Mouse (Mus musculus): ENCODE data around the gene 2810004N23Rik.

Gene 2810004N23Rik

DNA sequence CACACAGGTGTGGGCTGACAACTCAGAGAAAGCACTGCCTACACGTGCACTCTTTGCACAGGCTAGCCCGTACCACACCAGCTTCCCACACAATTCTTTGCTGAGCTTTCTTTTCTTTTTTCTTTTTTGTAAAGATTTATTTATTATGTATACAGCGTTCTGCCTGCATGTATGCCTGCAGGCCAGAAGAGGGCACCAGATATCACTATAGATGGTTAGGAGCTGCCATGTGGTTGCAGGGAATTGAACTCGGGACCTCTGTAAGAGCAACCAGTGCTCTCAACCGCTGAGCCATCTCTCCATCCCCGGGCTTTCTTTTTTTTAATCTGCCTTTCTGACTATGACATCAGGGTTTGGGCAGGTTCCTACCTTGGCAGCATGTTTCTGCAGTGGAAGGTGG is 39.4 kb downstream of the 2810004N23Rik start:
- DNase-seq (ENCODE audit: low read depth, low spot score): no peak

DNA sequence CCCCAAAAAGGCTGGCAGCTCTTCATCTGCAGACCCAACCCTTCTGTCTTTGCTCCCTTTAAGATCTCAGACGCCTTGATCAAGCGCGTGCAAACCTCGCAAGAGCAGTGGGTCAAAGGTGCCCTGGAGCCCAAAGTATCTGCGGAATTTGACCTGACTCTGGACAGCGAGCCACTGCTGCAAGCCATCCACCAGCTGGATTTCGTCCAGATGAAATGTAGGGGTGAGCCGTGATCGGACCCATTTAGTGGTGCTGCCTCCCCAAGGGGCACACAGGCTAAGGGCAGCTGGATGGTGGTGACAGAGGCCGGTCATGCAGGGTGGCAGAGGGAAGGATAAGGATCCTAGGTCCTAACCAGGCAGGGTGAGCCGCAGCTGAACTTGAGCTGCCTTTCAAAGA is 42.8 kb downstream of the 2810004N23Rik start:
- DNase-seq (ENCODE audit: low read depth, low spot score): no peak

DNA sequence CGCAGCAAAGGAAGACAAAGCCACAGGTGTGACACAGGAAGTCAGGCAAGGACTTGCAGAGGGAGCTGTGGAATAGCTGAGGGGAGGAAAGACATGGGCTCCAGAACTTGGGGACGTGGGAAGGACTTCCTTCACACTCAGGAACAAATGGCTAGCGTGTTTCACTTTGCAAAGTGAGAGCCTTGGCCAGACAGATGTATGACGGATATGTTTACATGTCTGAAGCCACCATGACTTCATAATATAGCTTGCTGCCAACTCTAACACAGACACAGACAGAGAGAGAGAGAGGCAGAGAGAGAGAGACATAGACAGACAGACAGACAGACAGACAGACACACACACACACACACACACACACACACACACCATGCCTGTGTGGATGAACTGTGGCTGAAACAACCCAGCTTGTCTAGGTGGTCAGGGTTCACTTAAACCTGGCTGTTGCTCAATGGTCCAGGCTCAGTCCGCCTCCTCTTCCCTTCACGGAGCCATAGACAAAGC is 43.3 kb downstream of the 2810004N23Rik start:
- no peak for DNase-seq (ENCODE audit: low read depth, low spot score)

DNA sequence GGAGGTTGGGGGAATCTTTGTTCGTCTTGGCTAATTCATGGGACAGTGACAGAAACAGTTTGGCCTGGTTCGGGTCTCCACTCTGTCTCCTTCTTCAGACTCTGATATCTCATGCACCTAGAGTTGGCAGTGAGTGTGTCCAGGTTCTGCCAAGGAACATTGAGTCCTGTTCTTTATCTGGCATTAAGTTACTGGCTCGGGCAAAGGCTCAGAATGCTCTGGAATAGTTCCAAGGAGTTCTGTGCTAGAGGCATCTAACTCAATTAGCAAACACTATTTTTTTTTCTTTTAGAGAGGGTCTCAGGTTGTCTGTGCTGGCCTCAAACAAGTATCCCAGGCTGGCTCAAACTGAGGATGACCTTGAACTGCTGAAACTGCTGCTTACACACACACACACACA is 45.6 kb downstream of the 2810004N23Rik start:
- no peak for DNase-seq (ENCODE audit: low read depth, low spot score)

DNA sequence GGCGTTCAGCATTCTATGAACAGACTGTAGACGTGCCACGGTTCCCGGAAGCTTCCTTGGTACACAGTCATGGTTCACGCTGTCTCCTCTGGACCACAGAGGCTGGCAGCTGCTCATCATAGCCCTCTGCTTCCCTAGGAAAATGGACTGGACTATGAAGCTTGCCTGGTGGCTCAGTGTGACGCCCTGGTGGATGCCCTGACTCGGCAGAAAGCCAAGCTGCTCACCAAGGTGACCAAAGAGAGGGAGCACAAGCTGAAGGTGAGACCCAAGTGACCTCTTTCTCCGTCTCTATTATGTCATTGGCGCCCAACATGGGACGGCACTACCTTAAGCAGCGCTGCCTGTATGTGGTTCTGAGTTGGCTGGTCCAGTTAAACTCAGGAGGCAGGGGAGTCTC is 46.1 kb downstream of the 2810004N23Rik start:
- no peak for DNase-seq (ENCODE audit: low read depth, low spot score)

DNA sequence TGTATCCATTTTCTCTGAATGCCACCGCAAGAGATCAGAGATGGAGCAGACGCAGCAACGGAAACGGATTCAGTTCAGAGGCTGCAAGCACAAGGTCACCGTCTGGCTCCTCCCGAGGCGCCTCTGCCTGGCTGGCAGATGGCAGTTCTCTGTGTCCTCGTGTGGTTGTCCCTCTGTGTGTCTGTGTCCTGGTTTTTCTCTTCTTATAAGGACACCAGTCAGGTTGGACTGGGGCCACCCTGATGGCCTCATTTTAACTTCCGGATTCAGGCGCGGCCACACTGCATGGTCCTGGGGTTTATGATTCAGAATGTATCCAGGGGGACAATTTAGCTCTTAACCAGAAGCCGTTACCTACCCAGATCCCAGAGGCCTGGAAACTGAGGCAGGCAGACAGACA is 47.0 kb downstream of the 2810004N23Rik start:
- no peak for DNase-seq (ENCODE audit: low read depth, low spot score)

DNA sequence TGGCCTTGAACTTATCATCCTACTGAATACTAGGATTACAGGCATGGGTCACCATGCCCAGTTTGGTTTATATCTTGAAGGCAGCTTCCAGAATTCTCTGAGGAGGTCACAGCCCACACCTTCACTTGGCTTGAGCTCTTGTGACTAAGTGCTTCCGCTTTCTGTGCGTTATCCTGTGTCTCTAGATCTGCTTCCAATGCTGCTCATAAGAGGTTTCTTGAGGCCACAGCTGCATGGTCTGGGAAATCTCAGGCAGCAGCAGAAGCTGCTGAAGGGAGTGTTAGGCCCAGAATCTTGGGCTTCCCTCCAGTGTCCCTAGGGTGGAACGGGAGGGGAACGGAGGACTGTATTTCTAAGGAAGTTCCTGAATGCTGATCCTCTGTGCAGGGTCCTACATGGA is 49.6 kb downstream of the 2810004N23Rik start:
- no peak for DNase-seq (ENCODE audit: low read depth, low spot score)

DNA sequence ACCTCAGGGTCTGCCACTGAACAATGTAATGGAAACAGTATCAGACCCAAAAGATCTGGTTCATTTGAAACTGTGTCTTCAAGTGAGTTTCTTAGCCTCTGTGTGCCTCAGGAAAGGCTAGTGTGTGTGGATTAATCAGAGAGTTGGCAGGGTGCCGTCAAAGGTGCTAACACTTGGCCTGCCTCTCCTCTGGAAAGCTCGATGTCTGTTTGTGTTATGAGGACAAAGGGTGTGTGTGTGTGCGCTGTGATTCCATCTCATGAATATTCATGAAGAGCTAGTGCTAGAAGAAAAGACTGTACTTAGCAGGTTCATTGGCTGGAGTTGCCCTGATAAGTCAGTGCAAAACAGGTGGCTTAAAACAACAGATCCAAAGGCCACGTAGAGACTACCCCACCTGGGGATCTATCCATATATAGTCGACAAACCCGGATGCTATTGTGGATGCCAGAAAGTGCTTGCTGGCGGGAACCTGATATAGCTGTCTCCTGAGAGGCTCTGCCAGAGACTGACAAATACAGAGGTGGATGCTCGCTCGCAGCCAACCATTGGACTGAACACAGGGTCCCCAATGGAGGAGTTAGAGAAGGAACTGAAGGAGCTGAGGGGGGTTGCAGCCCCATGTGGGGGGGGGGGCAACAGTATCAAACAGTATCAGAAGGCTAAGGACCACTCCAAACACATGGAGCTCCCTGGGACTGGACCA is 52.1 kb downstream of the 2810004N23Rik start:
- DNase-seq (ENCODE audit: low read depth, low spot score): no peak

DNA sequence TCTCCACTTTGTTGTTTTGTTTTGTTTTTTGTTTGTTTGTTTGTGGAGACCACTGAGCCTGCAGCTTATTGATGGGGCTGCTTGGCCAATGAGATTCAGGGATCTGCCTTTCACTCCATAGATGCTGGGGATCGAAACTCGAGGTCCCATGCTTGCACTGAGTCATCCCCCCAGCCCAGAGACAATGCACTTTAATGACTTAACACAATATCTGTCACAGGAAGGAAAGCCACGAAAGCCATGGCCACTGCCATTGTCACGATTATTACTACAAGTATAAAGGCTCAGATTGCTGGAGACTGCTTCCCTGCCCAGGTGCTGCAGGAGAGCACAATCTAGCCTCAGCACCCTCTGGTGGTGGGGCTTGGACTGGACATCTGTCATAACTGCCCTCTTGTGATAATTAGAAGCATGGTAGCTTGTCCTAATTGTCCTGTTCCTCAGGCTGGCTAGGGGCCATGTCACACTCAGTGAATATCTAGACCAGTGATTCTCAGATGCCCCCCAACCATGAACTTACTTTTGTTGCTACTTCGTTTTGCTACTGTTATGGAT is 52.8 kb downstream of the 2810004N23Rik start:
- DNase-seq (ENCODE audit: low read depth, low spot score): no peak

DNA sequence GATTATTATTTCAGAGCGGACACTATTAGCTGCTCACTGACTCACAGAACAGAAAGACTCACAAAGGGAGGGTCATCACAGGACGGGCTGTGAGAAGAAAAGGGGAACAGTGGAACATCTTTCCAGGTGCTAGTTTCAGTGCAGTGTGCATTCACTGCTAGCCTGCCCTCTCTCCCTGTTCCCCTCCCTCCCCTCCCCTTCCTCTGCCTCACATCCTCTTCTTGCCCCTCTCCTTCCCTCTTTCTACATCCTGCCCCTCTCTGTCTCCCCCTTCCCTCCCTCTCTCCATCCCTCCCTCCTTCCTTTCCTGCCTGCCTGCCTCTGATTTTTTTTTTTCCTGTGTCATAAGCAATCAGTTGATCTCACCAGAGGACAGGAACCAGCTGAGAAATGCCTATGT is 53.5 kb downstream of the 2810004N23Rik start:
- DNase-seq (ENCODE audit: low read depth, low spot score): no peak

DNA sequence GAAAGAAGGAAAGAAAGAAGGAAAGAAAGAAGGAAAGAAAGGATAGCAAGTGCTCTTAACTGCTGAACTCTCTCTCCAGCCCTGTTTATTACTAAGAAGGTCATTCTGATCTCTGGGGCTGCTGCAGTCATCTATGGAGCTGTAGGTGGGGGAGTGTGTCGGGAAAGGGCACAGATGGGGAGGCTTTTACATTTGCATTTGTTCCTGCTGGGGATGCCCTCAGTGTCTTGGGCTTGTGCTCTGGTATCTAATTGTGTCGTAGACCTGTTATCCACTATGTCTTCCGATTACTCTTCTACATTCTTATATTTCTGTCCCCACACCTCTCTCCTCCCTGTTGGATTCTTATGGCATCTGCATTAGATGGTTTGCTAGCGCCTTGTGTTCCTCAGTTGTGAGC is 56.9 kb downstream of the 2810004N23Rik start:
- DNase-seq (ENCODE audit: low read depth, low spot score): no peak

DNA sequence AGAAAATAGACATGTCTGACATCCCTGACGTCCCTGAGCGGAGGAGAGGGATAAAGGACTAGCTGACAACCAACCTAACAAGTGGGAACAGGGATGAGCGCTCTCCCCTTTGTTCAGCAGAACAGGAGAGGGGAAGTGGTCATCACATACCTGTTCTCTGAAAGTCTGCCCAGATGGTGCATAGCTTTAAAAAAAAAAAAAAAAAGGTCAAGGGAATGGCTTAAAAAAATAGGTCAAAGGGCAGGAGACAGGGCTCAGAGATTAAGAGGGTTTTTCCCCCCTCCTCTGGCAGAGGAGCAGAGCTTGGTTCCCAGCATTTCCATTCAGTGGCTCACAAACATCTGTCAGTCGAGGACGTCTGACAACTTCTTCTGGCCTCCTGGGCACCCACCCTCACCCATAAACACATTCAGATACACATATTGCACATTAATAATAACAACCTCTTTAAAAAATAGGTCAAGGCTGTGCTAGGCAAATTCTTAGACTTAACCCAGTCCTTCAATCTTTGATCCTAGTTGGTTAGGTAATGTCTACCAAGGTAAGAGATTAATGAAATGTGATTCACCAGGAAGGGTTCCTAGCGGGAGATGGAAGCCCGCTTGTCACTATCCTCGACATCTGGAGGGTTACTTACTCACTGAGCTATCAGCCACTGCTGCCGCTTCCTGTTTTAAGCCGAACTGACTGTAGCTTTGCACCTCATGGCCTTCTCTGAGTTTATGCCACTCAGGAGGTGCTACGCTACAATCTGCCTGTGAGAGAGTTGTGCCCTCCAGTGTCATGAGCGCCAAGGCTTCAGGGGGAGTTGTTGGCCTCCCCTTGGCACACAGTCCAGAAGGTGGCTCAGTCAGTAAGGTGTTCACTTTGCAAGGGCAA is 58.9 kb downstream of the 2810004N23Rik start:
- no peak for DNase-seq (ENCODE audit: low read depth, low spot score)

DNA sequence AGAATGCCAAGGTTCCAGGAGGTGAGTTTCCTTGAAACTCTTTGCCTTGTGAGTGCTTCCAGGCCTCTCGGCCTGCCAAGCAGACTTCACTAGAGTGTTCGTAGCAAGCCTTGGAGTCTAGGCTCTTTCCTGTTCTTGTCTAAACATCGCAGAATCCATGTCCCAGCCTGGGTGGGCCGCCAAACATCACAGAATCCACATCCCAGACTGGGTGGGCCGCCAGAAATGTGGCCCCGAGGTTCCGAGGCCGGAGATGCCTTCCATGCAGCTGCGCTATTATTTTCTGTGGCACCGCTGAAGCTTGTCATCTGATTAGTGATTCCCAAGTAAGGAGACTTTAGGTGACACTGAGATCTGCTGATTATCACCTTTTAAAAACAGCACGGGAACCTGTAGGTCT is 62.4 kb downstream of the 2810004N23Rik start:
- DNase-seq (ENCODE audit: low read depth, low spot score): no peak

DNA sequence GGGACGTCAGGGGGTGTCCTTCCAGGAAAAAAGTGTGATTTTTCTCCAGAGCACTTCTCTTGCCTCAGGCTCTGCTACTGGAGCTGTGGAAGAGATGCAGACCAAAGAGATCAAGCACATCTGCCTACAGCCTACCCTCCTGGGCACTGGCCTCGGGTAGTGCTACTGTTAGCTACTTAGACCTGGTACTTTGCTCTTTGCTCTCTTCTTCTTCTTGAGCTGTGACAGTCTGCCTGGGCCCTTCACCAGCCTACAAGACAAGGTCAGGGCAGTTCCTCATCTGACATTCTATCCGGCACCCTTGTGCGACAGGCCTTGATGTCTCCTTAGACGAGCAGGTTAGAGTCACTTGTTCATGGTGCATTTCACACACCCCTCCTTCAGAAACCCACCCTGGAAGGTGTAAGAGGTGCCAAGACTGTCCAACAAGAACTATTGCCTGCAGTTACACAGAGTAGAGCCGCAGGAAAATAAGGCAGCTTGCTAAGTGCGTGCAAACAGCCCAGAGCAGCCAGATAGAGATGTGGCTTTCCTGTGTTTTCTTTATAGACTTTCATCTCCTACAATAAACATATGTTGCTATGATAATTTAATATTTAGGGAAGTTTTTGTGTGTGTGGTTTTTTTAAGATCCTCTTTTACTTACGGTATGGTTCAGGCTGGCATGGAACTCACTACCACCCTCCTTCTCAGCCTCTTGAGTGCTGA is 67.0 kb downstream of the 2810004N23Rik start:
- no peak for DNase-seq (ENCODE audit: low read depth, low spot score)

DNA sequence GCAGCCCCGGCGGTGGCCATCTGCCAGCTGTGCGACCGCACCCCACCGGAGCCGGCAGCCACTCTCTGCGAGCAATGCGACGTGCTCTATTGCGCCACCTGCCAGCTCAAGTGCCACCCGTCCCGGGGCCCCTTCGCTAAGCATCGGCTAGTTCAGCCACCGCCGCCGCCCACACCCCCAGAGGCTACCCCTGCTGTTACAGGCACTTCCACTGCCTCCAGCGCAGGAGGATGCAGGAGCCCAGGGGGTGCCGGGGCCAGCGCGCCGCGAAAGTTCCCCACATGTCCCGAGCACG is 68.5 kb downstream of the 2810004N23Rik start:
- DNase-seq (ENCODE audit: low read depth, low spot score): peak; percentile 65

DNA sequence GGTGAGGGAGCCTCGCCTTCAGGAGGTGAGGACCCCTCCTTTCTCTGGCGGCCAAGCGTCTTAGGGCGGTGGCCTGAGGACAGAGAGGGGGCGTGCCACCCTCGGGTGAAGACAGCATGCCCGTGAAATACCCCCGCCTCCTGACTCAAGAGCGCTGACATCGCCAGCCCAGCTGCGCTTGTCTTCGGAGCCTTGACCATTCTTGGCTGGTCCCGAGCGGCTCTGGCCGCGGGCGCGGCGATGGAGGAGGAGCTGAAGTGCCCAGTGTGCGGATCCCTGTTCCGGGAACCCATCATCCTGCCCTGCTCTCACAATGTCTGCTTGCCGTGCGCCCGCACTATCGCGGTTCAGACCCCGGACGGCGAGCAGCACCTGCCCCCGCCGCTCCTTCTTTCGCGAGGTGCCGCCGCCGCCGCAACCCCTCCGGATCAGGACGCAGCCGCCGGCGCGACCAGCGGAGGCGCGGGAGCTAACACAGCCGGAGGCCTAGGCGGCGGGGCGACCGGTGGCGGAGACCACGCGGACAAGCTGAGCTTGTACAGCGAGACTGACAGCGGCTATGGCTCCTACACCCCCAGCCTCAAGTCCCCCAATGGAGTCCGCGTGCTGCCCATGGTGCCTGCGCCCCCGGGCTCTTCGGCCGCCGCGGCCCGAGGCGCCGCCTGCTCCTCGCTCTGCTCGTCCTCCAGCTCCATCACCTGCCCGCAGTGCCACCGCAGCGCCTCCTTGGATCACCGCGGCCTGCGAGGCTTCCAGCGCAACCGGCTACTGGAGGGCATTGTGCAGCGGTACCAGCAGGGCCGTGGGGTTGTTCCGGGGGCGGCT is 69.0 kb downstream of the 2810004N23Rik start:
- peak; percentile 25 for DNase-seq (ENCODE audit: low read depth, low spot score)

DNA sequence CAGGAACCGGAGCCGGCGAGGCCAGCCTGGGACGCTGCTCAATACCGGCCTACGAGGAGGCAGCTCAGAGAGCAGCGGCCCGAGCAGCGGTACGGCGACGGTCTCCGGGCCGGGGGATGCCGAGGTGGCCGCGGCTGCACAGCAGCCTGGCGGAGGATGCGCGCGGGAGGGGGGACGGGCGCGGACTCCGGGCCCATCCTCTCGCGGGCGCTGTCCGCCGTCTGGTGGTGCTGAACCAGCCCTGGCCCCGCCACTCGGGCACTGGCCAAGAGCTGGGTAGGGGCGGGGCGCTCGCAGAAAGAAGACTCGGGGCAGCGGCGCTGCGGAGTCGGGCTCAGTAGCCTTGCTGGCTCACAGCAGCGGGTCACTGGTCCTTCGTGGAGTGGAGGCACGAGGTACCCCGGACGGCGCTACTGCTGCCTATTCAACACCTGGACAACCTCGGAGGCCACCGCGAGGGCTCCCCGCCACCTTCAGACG is 69.7 kb downstream of the 2810004N23Rik start:
- DNase-seq (ENCODE audit: low read depth, low spot score): peak; percentile 79

DNA sequence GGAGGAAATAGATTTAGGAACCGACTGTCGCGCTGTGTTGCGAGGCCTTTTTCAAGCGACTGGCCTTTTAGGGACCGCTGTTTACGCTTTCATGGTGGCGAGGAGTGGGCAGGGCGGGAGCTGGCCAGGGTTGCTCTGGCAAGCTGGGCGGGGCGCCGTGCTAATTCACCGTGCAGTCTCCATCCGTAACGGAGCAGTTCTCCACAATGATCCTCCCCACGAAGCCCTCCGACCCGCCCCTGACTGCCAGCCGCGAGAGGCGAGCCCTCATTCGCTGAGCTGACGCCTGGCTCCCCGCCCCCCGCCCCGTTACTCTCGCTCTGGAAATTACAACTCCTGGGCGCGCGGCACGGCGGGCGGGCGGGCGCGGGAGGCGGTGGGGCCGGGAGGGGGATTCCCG is 70.2 kb downstream of the 2810004N23Rik start, which contains the start of gene Trim67:
Gene Trim67, plus strand, starts transcription at position 385 of the 400 bp plus-strand sequence.
- peak; percentile 83 for DNase-seq (ENCODE audit: low read depth, low spot score)

DNA sequence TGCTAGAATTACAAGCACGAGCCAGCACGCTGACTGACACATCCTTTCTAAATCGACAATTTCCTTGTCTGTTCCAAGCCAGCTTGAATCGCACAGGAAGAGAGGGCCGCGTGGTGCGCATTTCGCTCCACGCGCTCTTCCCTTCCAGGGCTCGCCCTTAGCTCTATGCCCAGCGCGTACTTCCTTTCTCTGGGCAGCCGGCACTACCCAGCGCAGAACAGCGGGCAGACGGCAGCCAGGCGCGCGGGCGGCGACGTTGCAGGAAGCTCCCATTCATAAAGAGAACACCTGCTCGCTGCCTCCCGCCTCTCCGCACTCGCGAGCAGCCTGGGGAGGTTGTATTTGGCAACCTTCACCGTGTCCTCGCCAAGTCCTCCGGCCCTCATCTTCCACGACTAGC is 70.7 kb downstream of the 2810004N23Rik start:
- no peak for DNase-seq (ENCODE audit: low read depth, low spot score)

DNA sequence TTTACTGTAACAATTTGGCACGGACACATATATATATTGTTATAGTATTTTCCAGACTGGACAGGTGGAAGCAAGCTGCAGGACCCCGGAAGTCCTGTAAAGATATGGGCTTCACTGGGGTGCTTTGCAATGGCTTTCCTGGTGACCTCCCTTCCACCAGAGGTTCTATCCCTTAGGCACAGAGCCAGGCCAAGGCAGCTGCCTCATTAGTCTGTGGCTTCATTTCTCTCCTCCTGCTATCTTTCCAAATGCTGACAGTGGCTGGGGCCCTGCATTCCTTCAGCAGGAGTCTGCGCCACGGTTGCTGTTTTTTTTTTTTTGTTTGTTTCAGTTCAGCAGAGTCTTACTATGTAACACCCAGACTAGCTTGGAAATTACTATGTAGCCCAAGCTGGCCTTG is 71.2 kb downstream of the 2810004N23Rik start:
- no peak for DNase-seq (ENCODE audit: low read depth, low spot score)

DNA sequence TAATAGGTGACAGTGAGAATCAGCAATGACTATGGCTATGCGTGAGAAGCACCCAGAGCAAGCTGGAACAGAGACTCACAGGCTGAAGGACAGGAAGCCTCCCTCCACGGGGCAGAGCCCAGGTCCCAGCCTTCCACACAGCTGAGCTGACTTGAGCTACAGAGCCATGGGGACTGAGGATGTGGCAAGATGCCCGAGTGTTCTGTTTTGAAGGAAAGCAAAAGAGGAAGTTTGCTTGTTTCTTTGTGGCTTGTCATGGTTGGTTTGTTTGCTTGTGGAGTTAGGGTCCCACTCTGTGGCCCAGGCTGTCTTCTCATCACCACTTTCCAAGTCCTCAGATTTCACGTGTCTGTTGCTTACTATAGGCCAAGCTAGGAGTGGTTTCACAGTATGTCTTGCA is 72.2 kb downstream of the 2810004N23Rik start:
- DNase-seq (ENCODE audit: low read depth, low spot score): no peak

All from R1 (cell line).